Mouse (Mus musculus): ENCODE results near the gene Cryba4.

DNA sequence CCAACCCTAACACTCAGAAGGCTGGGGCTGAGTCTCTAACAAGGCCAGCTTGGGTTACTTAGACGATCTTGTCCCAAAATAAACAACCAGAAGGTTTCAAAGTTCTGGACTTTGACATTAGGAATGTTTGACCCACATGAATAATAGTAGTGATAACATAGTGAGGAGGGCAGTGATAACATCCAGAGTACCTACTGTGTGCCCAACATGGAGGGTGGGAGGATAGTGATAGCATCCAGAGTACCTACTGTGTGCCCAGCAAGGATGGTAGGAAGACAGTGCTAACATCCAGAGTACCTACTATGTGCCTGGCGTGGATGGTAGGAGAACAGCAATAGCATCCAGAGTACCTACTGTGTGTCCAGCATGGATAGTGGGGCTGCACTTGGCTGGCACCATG, 41.5 kb upstream of the Cryba4 start:
- no peak for TF ChIP-seq GATA1 (IDR thresholded peaks at IDR 0.05; ENCODE audit: low read length)
- TF ChIP-seq TAL1 (IDR thresholded peaks at IDR 0.05; ENCODE audit: low read length) = no peak

Data from erythroblast, embryonic 14.5 days (primary cell).